Mouse (Mus musculus) forebrain, embryonic 13.5 days (tissue): ENCODE data around the gene Bcs1l. TPM values are rescaled to one million over a fixed set of nuclear protein-coding genes. Genes with fewer than 3 reads are reported as not detected.

Source experiments
- ATAC-seq: fragments of 200-750 bp; cut with Nextera tagmentation; 2 replicates; pipeline ENCODE4 v1.8.0; 2017
- H3K27ac ChIP-seq: fragments of 300-500 bp; sonication (generic); 2 replicates; pipeline ENCODE4 v1.5.1; 2015; ENCODE audit warnings: inconsistent platforms, mild to moderate bottlenecking, moderate library complexity
- H3K27me3 ChIP-seq: fragments of 300-500 bp; sonication (generic); 2 replicates; pipeline ENCODE4 v1.6.1; 2015; ENCODE audit warnings: mild to moderate bottlenecking, inconsistent platforms
- H3K36me3 ChIP-seq: fragments of 300-500 bp; sonication (generic); 2 replicates; pipeline ENCODE4 v1.6.1; 2015; ENCODE audit warnings: mild to moderate bottlenecking, inconsistent platforms; ENCODE audit not compliant: poor library complexity, severe bottlenecking
- H3K4me1 ChIP-seq: fragments of 300-500 bp; sonication (generic); 2 replicates; pipeline ENCODE4 v1.6.1; 2015; ENCODE audit warnings: inconsistent platforms
- H3K4me2 ChIP-seq: fragments of 300-500 bp; sonication (generic); 2 replicates; pipeline ENCODE4 v1.6.1; 2015; ENCODE audit warnings: inconsistent platforms, mild to moderate bottlenecking, moderate library complexity
- H3K4me3 ChIP-seq: fragments of 300-500 bp; sonication (generic); 2 replicates; pipeline ENCODE4 v1.5.1; 2015; ENCODE audit warnings: mild to moderate bottlenecking, inconsistent platforms
- H3K9ac ChIP-seq: fragments of 300-500 bp; sonication (generic); 2 replicates; pipeline ENCODE4 v1.6.1; 2015; ENCODE audit warnings: mild to moderate bottlenecking, inconsistent platforms
- H3K9me3 ChIP-seq: fragments of 300-500 bp; sonication (generic); replicated peaks from 2 replicates; pipeline ENCODE4 v1.6.1; 2016; ENCODE audit warnings: inconsistent platforms
- WGBS: fragments of 180-500 bp; shearing (Covaris S2); methylation state at CpG from one replicate; pipeline ENCODE4 v1.1.7; 2015; 5-methylcytosine and 5-hydroxymethylcytosine counted together
- microRNA-seq: library from miRNA; unstranded; fragments of <30 nt; microRNA quantifications from one replicate; pipeline ENCODE4, GENCODE M21; 2016
- polyA plus RNA-seq: library from polyadenylated mRNA; unstranded; fragments of >200 nt; fragmentation: Nextera tagmentation; extraction: Ambion mirVana; gene quantifications from 2 replicates; pipeline ENCODE4 v1.2.1, GENCODE M21; 2015

The Bcs1l gene
- polyA plus RNA-seq, 1 experiment from 2014 or later: 22.7 TPM

- peak overlapping the region; percentile 91 for H3K4me3 ChIP-seq
- H3K27me3 ChIP-seq: no peaks in the 10 kb centered on the region
- no peak overlapping the region for H3K27ac ChIP-seq
- H3K4me2 ChIP-seq: peak overlapping the region; percentile 89
- H3K36me3 ChIP-seq: peaks cover 48% of the 10 kb centered on the region
- H3K9ac ChIP-seq: peak overlapping the region; percentile 89
- WGBS: 9% methylated on average over 26 of the region's 26 CpGs
- H3K9me3 ChIP-seq: no peaks in the 10 kb centered on the region
- peak; percentile 75 for ATAC-seq
- peaks cover 16% of the 10 kb centered on the region for H3K4me1 ChIP-seq
Observed at GRCm38 (mm10) chr1:74600501-74601266, 12.6 kb downstream of the Bcs1l start.

GRCm38 (mm10) chr1:74601267-74601962, 13.3 kb downstream of the Bcs1l start, which contains the start of the genes Rnf25 and Stk36:
Gene Rnf25, minus strand, starts transcription at chr1:74601397.
Gene Stk36, plus strand, starts transcription at chr1:74601445.
- peak within 1 kb of the TSS; percentile 89 for H3K9ac ChIP-seq
- peak; percentile 95 for ATAC-seq
- no peaks in the 10 kb centered on the region for H3K9me3 ChIP-seq
- 10% methylated on average over 25 of the region's 25 CpGs for WGBS
- H3K36me3 ChIP-seq: peaks cover 45% of the 10 kb centered on the region
- peak within 1 kb of the TSS; percentile 67 for H3K27ac ChIP-seq
- no peaks in the 10 kb centered on the region for H3K27me3 ChIP-seq
- H3K4me1 ChIP-seq: peaks cover 16% of the 10 kb centered on the region
- peak within 1 kb of the TSS; percentile 91 for H3K4me3 ChIP-seq
- peak within 1 kb of the TSS; percentile 89 for H3K4me2 ChIP-seq

- WGBS: 100% methylated on average over 1 of the region's 1 CpGs
Observed at GRCm38 (mm10) chr1:74624183-74624582, 36.1 kb downstream of the Bcs1l start.

GRCm38 (mm10) chr1:74626076-74626475, 38.0 kb downstream of the Bcs1l start:
- ATAC-seq: no peak
- H3K9me3 ChIP-seq: no peaks in the 10 kb centered on the region
- 87% methylated on average over 4 of the region's 4 CpGs for WGBS

More at GRCm38 (mm10) chr1:74624183-74624582, 36.1 kb downstream of the Bcs1l start:
- no peak overlapping the region for H3K9ac ChIP-seq
- ATAC-seq: no peak
- H3K27me3 ChIP-seq: no peaks in the 10 kb centered on the region
- H3K4me2 ChIP-seq: no peak overlapping the region
- H3K27ac ChIP-seq: no peak overlapping the region
- H3K4me1 ChIP-seq: no peaks in the 10 kb centered on the region
- H3K36me3 ChIP-seq: peaks cover 70% of the 10 kb centered on the region
- no peak overlapping the region for H3K4me3 ChIP-seq
- no peaks in the 10 kb centered on the region for H3K9me3 ChIP-seq

GRCm38 (mm10) chr1:74628001-74628400, 39.9 kb downstream of the Bcs1l start:
- peaks cover 58% of the 10 kb centered on the region for H3K36me3 ChIP-seq

More at GRCm38 (mm10) chr1:74626076-74626475, 38.0 kb downstream of the Bcs1l start:
- Histone ChIP-seq H3K4me1 (no peaks in the 10 kb centered on the region), H3K36me3 (peaks cover 70% of the 10 kb centered on the region), H3K4me2 (no peak overlapping the region), H3K27me3 (no peaks in the 10 kb centered on the region), H3K9ac (no peak overlapping the region), H3K4me3 (no peak overlapping the region), H3K27ac (no peak overlapping the region)

GRCm38 (mm10) chr1:74632734-74633133, 44.6 kb downstream of the Bcs1l start:
- H3K27me3 ChIP-seq: no peaks in the 10 kb centered on the region
- H3K9me3 ChIP-seq: no peaks in the 10 kb centered on the region
- no peak for ATAC-seq
- no peak overlapping the region for H3K27ac ChIP-seq
- H3K36me3 ChIP-seq: peaks cover 39% of the 10 kb centered on the region
- no peak overlapping the region for H3K4me3 ChIP-seq
- H3K4me2 ChIP-seq: no peak overlapping the region
- H3K9ac ChIP-seq: no peak overlapping the region
- WGBS: 84% methylated on average over 4 of the region's 4 CpGs
- H3K4me1 ChIP-seq: no peaks in the 10 kb centered on the region

More at GRCm38 (mm10) chr1:74628001-74628400, 39.9 kb downstream of the Bcs1l start:
- H3K4me1 ChIP-seq: no peaks in the 10 kb centered on the region
- no peak for ATAC-seq
- H3K27ac ChIP-seq: no peak overlapping the region
- 43% methylated on average over 7 of the region's 7 CpGs for WGBS
- H3K4me2 ChIP-seq: no peak overlapping the region
- no peaks in the 10 kb centered on the region for H3K9me3 ChIP-seq
- no peak overlapping the region for H3K9ac ChIP-seq
- no peaks in the 10 kb centered on the region for H3K27me3 ChIP-seq
- no peak overlapping the region for H3K4me3 ChIP-seq

Small RNA genes within 50 kb of the gene (microRNA-seq; reads per million reads assigned to microRNA genes)
- gene Gm25035: not detected

Other genes starting within 250 kb of the Bcs1l start
- gene Catip, start 226.2 kb upstream of the Bcs1l start, polyA plus RNA-seq: 0.45 and 0.79 TPM in 2 replicates
- gene Slc11a1, start 213.1 kb upstream of the Bcs1l start, polyA plus RNA-seq: 1.1 and 1.9 TPM in 2 replicates
- gene Ctdsp1, start 196.8 kb upstream of the Bcs1l start, polyA plus RNA-seq: 23.6 and 26.6 TPM in 2 replicates
- gene Vil1, start 178.9 kb upstream of the Bcs1l start, polyA plus RNA-seq: 0.18 and 0.28 TPM in 2 replicates
- 64.2 and 68.6 TPM in 2 replicates for gene Cnot9, start 82.2 kb upstream of the Bcs1l start, polyA plus RNA-seq
- 1.6 and 1.9 TPM in 2 replicates for gene Plcd4, start 45.4 kb upstream of the Bcs1l start, polyA plus RNA-seq
- gene Usp37, start 44.0 kb upstream of the Bcs1l start, polyA plus RNA-seq: 35.8 and 38.5 TPM in 2 replicates
- 9.2 and 9.3 TPM in 2 replicates for gene Zfp142, start within 50 bp of the Bcs1l start, polyA plus RNA-seq
- gene Rnf25, start 13.1 kb downstream of the Bcs1l start, polyA plus RNA-seq: 38.8 and 42.8 TPM in 2 replicates
- gene Stk36, start 13.2 kb downstream of the Bcs1l start, polyA plus RNA-seq: 24.5 and 24.7 TPM in 2 replicates
- gene Ttll4, start 73.5 kb downstream of the Bcs1l start, polyA plus RNA-seq: 16.7 and 21.2 TPM in 2 replicates
- 0.81 and 1.4 TPM in 2 replicates for gene Cyp27a1, start 125.3 kb downstream of the Bcs1l start, polyA plus RNA-seq
- gene Prkag3, start 160.9 kb downstream of the Bcs1l start, polyA plus RNA-seq: not detected in 2 replicates
- gene Wnt6, start 183.6 kb downstream of the Bcs1l start, polyA plus RNA-seq: 0.73 and 0.92 TPM in 2 replicates
- gene Wnt10a, start 203.2 kb downstream of the Bcs1l start, polyA plus RNA-seq: 0.29 and 0.63 TPM in 2 replicates